Mouse (Mus musculus) NIH3T3 (cell line): ENCODE data around the gene Srrm2.

Experiments
- DNase-seq: peaks from one replicate; pipeline ENCODE4 v3.0.0-alpha.2; 2012; ENCODE audit warnings: low read depth

Srrm2 gene

GRCm38 (mm10) chr17:23806867-23807266 lies 16.5 kb downstream of the Srrm2 start:
- DNase-seq: no peak

- DNase-seq: no peak
Observed at GRCm38 (mm10) chr17:23807918-23808317, 17.6 kb downstream of the Srrm2 start.

GRCm38 (mm10) chr17:23815641-23816040 lies 25.3 kb downstream of the Srrm2 start:
- no peak for DNase-seq

GRCm38 (mm10) chr17:23818579-23818978 lies 28.2 kb downstream of the Srrm2 start:
- no peak for DNase-seq

- DNase-seq: no peak
Observed at GRCm38 (mm10) chr17:23819235-23819634, 28.9 kb downstream of the Srrm2 start.

- no peak for DNase-seq
Observed at GRCm38 (mm10) chr17:23820731-23821130, 30.4 kb downstream of the Srrm2 start.

- no peak for DNase-seq
Observed at GRCm38 (mm10) chr17:23822094-23822493, 31.8 kb downstream of the Srrm2 start.

- DNase-seq: no peak
Observed at GRCm38 (mm10) chr17:23823018-23823417, 32.7 kb downstream of the Srrm2 start.

GRCm38 (mm10) chr17:23823614-23824013 lies 33.3 kb downstream of the Srrm2 start:
- DNase-seq: no peak

GRCm38 (mm10) chr17:23825591-23825990 lies 35.3 kb downstream of the Srrm2 start:
- no peak for DNase-seq

- peak; percentile 67 for DNase-seq
Observed at GRCm38 (mm10) chr17:23828271-23829001, 38.1 kb downstream of the Srrm2 start.

- peak; percentile 93 for DNase-seq
Observed at GRCm38 (mm10) chr17:23829064-23829619, 38.8 kb downstream of the Srrm2 start, which contains the start of gene Elob. Elob (minus strand) TSS chr17:23829136.

GRCm38 (mm10) chr17:23831201-23831600 lies 40.9 kb downstream of the Srrm2 start:
- DNase-seq: no peak

GRCm38 (mm10) chr17:23836006-23836575 lies 45.8 kb downstream of the Srrm2 start, which contains the start of gene Prss33:
Prss33 (minus strand) TSS chr17:23836056.
- no peak for DNase-seq

- DNase-seq: peak; percentile 87
Observed at GRCm38 (mm10) chr17:23841145-23841544, 50.8 kb downstream of the Srrm2 start.

GRCm38 (mm10) chr17:23843141-23843811 lies 52.9 kb downstream of the Srrm2 start:
- DNase-seq: no peak

GRCm38 (mm10) chr17:23843812-23844273 lies 53.5 kb downstream of the Srrm2 start, which contains the start of the genes Prss32 and Prss41:
Prss32 (plus strand) TSS chr17:23843855.
Prss41 (minus strand) TSS chr17:23844172.
- peak; percentile 69 for DNase-seq

- DNase-seq: no peak
Observed at GRCm38 (mm10) chr17:23850028-23850427, 59.7 kb downstream of the Srrm2 start.

- peak; percentile 92 for DNase-seq
Observed at GRCm38 (mm10) chr17:23850853-23851749, 60.8 kb downstream of the Srrm2 start.

- peak; percentile 86 for DNase-seq
Observed at GRCm38 (mm10) chr17:23853292-23853691, 63.0 kb downstream of the Srrm2 start.

- DNase-seq: peak; percentile 49
Observed at GRCm38 (mm10) chr17:23854229-23854765, 64.0 kb downstream of the Srrm2 start.
